Mouse (Mus musculus) A20 (cell line): ENCODE measurements around the gene H2-T24.

ENCODE experiments used
- DNase-seq: peaks from one replicate; pipeline ENCODE4 v3.0.0-alpha.2; 2011; ENCODE audit warnings: low read depth, low spot score

Gene H2-T24

DNA sequence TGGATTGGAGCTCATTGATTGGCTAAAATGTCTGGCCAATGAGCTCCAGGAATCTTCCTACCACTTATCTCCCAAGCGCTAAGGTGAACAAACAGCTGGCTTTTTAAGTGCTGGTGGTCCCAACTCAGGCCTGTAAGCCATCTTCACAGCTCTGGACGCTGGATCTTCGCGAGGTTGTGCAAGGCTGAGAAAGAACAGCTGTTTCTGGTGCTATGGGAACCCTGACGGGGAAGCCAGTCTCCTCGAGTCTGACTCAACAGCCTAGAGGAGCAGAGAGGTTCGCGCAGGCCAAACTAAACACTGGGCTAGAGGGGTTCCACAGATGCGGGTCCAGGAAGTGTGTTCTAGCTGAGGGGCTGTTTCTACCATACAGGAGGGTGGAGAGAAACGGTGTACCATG is 28.6 kb downstream of the H2-T24 start:
- no peak for DNase-seq

DNA sequence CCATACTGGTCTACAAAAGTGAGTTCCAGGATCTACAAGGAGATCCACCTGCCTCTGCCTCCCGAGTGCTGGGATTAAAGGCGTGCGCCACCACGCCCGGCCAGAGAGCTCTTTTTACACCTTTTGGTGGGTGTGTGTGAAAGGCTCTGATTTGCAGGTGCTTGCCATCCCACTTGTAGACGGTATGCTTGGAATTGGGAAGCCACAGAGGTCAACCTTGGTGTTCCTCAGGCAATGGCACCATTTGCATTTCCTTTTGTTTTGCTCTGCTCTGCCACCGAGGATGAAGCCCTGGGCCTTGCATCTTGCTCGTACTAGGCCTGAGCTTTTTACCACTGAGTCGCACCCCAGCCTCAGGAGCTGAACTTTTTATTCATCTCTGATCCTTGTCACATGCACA is 38.6 kb downstream of the H2-T24 start:
- no peak for DNase-seq

DNA sequence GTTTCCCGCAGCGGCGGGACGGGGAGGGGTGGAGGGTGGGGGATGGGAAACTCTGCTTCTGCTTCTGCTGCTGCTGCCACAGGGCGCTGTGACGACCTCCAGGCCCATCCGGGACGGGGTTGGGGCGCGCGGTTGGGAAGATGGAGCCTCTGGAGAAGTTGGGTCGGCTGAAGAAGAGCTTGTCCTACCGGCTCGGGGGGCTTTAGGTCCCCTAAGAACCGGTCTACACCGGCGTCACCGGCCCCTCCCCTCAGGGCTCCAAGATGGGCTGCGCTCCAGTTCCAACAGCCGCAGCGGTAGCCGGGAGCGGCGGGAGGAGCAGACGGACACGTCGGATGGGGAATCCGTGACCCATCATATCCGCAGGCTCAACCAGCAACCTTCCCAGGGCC is 40.0 kb downstream of the H2-T24 start:
- no peak for DNase-seq

DNA sequence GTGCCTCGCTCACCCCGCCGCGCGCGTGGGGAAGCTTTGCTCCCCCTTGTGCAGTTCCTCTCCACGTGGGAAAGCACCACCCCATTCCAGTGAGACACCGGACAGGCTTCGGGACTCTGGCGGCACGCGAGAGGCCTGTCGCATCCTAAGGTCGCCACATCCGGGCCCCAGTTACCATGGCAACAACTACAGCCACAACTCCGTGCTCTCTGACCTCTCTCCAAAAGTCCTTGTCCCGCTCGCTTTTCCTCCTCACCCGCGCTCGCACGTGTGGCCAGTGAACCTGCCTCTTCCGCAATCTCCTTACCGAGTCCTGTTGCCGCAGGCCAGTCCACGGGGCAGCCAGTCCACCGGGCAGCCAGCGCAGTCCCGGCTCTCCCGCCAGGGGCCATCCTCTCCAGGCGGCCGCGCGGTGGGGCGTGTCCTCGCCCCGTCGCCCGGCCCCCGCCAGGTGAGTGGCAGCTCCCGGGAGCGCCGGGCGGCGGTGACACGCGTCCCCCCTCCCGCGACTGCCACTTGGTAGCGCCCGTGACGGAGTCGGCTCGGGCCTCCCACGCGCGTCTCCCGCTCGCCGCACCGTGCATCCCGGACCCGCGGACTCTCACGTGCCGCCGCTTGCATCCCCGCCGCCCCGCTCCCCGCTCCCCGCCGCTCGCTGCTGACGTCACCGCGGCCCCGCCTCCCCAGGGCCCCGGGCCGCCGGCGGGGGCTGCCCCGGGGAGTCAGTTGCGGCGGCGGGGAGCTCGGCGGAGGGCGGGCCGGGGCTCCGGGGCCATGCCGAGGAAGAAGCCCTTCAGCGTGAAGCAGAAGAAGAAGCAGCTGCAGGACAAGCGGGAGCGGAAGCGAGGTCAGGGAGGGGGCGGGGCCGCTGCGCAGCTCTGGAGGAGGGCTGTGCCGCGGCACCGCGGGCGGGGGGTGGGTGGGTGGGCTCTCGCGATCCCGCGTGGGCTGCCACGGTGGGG is 40.7 kb downstream of the H2-T24 start, which contains the start of the genes Gnl1 and Prr3:
Gnl1 (plus strand) TSS at position 451 of the 962 bp plus-strand sequence.
Prr3 (minus strand) TSS at position 836 of the 962 bp plus-strand sequence.
- DNase-seq, result peak; percentile 100

DNA sequence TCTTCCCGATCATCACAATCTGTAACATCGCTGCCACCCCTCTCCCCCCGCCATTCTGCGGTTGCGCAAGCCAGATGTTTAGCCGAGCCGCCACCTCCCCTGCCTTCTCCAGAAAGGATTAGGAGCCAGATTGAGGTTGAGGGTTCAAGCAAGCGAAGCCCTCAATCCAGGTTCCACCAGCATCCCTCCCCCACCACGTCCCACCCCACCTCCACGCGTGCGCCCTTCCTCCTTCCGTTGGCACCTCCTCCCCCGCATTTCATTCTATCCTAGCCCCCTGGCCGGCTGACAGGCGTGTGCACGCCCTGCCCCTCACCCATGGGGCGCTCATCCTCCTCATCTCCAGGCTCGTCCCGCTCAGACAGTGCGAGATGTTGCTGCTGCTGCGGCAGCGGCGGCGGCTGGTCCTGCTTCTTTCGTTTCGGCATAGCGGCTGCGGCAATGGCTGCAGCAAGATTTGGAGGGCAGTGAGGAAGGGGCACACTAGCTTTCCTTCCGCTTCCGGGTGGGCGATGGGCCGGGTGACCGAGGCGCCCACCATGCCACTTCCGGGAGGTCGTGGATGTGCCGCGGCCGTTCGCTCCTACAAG is 41.5 kb downstream of the H2-T24 start:
- peak; percentile 97 for DNase-seq

DNA sequence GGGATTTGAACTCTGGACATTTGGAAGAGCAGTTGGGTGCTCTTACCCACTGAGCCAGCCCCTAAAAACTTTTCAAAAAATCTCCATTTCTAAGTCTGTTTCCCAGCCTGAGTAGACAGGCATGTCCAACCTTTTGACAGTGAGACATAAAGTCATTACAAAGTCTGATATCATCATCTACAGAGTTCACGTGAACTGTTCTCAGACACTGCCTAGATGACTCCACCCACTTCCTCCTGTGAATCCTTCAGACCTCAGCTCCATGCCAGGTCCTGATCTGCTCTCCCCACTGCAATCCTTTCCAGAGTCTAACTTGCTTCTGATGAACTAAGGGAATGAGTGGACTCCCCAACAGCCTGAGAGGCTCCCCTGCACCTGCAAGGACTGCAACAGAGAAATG is 48.2 kb downstream of the H2-T24 start:
- DNase-seq, result no peak

DNA sequence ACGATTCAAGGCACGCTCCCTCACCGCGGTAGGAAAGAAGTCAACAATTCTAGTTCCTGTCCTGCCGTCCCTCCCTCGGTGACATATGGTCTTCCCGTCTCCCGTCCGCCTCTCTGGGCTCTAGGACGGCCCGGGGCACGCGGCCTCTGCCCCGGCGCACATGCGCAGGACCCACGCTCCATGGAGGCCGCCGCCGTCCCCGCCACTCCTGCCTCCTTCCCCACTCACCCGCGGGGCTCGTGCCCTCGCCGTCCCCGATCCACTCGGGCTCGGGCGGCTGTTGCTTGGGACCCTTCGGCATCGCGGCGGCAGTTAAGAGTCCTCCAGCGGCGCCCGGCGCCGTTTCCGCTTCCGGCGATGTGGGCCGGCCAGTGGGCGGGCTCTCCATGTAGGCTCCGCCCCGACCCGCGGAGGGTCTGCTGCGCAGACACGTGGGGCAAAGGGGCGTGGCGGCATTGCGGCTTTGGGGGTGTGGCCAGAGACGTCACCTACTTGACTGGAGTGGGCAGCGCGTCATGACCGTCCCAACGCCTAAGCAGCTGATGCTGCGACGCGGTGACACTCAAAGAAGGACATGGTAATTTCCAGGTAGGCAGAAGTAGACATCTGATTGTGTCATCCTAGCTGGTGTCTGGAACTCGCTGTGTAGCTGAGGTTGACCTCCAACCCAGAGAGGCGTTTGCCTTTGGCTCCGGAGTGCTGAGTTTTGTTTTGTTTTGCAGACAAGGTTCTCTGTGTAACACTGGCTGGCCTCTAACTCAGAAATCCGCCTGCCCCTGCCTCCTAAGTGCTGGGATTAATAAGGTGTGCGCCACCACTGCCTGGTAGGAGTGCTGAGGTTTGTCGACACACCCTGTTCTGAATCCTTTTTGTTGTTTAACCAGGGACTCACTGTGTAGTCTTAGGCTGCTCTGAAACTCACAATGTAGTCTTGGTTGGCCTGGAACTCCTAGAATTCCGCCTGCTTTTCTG is 50.7 kb downstream of the H2-T24 start, which contains the start of gene Abcf1:
Abcf1 (minus strand) TSS at position 344 of the 972 bp plus-strand sequence.
- DNase-seq, result peak; percentile 98

DNA sequence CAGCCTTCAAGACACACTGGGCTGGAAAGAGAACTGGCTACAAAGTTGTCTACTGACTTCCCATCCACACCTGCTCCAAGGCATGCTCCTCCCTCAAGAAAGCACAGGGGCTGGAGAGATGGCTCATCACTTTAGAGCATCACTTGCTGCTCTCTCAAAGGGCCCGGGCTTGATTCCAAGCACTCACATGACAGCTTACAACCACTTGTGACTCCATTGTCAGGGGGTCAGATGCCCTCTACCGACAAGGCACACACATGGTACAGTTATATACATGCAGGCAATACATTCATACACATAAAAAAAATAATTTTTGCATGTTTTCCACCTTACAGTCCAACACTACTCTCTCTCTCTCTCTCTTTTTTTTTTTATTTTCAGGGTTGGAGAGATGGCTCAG is 52.7 kb downstream of the H2-T24 start:
- no peak for DNase-seq

DNA sequence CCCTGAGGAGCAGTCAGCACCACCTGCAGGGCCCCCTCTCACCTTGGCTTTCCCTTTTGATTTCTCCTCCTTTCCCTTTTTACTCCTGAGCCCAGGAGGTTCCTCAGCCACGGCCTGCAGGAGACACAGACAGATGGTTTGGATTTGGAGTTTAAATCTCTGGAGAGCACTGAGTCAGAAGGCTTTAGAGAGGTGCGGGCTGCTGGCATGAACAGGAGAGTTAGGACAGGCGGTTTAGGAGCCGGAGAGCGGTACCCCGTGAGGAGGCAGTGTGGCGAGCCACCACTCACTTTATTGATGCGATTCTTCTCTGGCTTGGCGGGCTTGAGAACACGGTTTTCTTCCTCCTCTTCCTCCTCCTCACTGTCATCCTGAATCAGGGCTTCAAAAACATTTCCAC is 57.1 kb downstream of the H2-T24 start:
- no peak for DNase-seq

DNA sequence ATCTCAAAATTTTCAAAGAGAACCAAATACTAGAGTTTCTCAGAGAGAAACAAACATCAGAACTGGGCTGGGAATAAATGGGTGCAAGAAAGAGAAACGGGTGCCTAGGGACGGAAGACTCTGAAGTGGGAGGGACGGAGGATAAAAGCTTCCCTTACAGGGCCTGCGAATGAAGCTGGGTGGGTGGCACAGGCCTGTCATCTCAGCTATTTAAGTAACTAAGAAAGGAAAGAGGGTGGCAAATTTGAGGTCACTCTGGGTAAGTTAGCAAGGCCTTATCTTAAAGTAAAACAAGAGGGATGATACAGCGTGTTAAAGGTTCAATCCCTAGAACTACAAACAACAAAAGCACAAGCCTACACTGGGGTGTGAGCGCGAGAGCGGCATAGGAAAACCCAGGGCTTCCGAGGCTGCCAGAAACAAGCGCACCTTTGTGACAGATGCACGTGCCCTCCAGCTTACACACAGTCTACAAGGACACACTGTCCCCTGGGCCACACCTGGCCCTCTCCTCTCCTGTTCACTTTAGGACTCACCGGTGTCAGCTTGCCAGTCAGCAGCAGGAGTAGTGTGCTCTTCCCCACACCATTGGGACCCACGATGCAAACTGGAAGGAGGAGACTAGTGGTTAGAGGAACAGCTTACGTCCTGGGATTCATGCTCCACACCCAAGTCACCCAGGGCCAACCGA is 61.7 kb downstream of the H2-T24 start:
- DNase-seq, result no peak
